Mouse (Mus musculus): ENCODE data around the gene Gm40193. TPM values are rescaled to one million over a fixed set of nuclear protein-coding genes. Genes with fewer than 3 reads are reported as not detected.

The Gm40193 gene
- polyA plus RNA-seq, 1 experiment from 2014 or later: not detected

DNA sequence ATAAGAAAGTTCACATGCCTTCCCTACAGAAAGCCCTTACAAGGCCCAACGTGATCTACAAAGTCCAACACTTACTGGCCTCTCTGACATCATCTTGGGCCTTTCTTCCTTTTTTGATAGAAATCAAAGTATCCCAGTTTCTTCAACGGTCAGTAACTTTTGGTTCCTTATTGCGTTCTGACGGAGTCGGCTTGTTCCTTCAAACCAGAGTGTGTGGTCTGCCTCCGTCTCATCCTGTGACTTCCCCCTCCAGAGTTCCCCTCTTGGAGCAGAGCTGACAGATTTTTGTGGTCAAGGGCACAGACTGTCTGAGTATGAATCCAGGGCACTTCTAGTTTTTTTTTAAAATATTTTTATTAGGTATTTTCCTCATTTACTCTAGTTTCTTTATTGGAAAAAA is 43.1 kb downstream of the Gm40193 start:
- ATAC-seq (replicated peaks): no peak
- no peak overlapping the region for H3K4me3 ChIP-seq
- no peak overlapping the region for H3K4me2 ChIP-seq
- H3K27me3 ChIP-seq (replicated peaks): no peaks in the 10 kb centered on the region
- 84% methylated on average over 6 of the region's 6 CpGs for WGBS
- H3K4me1 ChIP-seq: no peaks in the 10 kb centered on the region
- no peaks in the 10 kb centered on the region for H3K36me3 ChIP-seq (replicated peaks)
- no peak overlapping the region for H3K9ac ChIP-seq
- no peak overlapping the region for H3K27ac ChIP-seq
- no peaks in the 10 kb centered on the region for H3K9me3 ChIP-seq

DNA sequence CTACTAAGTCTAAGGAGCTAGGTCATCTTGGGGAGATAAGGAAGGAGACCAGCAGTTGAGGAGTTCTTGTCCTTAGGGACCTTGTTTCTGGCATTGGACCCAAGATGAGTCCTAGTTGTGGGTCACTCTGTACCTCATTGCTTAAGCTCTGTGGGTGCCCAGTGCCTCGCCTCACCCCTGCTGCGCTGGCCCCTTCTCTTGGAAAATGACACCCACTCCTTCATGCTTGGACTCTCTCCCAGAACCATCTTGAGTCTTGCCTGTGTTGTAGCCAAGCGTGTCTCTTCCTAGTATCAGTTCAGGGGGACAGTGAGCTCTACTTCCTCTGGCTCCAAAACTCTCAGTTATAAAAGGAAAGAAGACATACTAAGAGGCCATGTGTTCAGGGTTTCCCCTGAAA is 43.6 kb downstream of the Gm40193 start:
- H3K27ac ChIP-seq: no peak overlapping the region
- no peak overlapping the region for H3K4me3 ChIP-seq
- ATAC-seq (replicated peaks): no peak
- H3K9me3 ChIP-seq: no peaks in the 10 kb centered on the region
- H3K9ac ChIP-seq: no peak overlapping the region
- 90% methylated on average over 3 of the region's 3 CpGs for WGBS
- no peak overlapping the region for H3K4me2 ChIP-seq
- no peaks in the 10 kb centered on the region for H3K27me3 ChIP-seq (replicated peaks)
- no peaks in the 10 kb centered on the region for H3K4me1 ChIP-seq
- H3K36me3 ChIP-seq (replicated peaks): no peaks in the 10 kb centered on the region

DNA sequence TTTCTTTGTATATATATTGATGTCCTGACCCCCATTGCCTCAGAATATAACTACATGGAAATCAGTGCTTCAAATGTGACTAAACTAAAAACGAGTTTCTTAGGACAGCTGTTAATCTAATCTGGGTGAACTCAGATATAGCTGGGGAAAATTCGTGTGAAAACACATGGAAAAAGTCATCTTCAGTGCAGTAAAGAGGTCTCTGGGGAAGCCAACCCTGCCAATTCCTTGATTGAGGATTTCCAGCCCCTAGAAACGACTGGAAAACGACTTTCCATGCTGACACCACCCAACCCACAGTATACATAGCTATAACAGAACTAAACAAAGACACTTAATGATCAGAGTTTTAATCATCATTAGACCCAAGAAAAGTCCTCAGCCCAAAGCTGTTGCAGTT is 44.9 kb downstream of the Gm40193 start:
- H3K4me1 ChIP-seq: no peaks in the 10 kb centered on the region
- ATAC-seq (replicated peaks): no peak
- H3K4me3 ChIP-seq: no peak overlapping the region
- 53% methylated on average over 4 of the region's 4 CpGs for WGBS
- H3K36me3 ChIP-seq (replicated peaks): no peaks in the 10 kb centered on the region
- H3K4me2 ChIP-seq: no peak overlapping the region
- H3K9me3 ChIP-seq: no peaks in the 10 kb centered on the region
- no peak overlapping the region for H3K9ac ChIP-seq
- H3K27ac ChIP-seq: no peak overlapping the region
- H3K27me3 ChIP-seq (replicated peaks): no peaks in the 10 kb centered on the region

DNA sequence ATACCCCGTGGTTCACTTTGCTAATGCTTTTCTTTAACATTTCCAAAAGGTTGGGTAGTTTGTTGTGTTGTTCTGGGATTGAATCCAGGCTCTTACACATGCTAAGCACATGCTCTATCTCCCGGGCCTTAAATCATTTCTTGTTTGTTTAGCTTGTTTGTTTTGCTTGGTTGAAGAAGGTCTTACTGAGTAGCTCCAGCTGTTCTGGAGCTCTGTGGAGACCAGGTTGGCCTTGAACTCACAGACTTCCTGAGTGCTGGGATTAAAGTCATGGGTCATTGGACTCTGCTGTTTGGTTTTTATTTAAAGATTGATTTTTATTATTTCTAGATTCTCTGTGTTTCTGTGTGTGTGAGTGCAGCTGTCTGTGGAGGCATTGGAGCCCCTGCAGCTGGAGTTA is 47.2 kb downstream of the Gm40193 start:
- Histone ChIP-seq H3K9ac (no peak overlapping the region), H3K27me3 (replicated peaks) (no peaks in the 10 kb centered on the region), H3K4me3 (no peak overlapping the region), H3K9me3 (no peaks in the 10 kb centered on the region), H3K27ac (no peak overlapping the region), H3K4me1 (no peaks in the 10 kb centered on the region), H3K36me3 (replicated peaks) (no peaks in the 10 kb centered on the region), H3K4me2 (no peak overlapping the region)
- ATAC-seq (replicated peaks): no peak
- WGBS: 49% methylated on average over 2 of the region's 2 CpGs

Other genes starting within 250 kb of the Gm40193 start
- 0.22 TPM in 1 of 2 replicates, not detected in the other for gene Alox12e, start 210.3 kb downstream of the Gm40193 start, polyA plus RNA-seq (2015; fragmentation: Nextera tagmentation; extraction: Ambion mirVana)
- 0.06 TPM in 1 of 2 replicates, not detected in the other for gene Alox15, start 180.9 kb downstream of the Gm40193 start, polyA plus RNA-seq (2015; fragmentation: Nextera tagmentation; extraction: Ambion mirVana)
- 32.6 and 33.8 TPM in 2 replicates for gene Pelp1, start 122.9 kb downstream of the Gm40193 start, polyA plus RNA-seq (2015; fragmentation: Nextera tagmentation; extraction: Ambion mirVana)
- gene Arrb2, start 100.3 kb downstream of the Gm40193 start, polyA plus RNA-seq (2015; fragmentation: Nextera tagmentation; extraction: Ambion mirVana): 53.6 and 53.8 TPM in 2 replicates
- gene Med11, start 81.0 kb downstream of the Gm40193 start, polyA plus RNA-seq (2015; fragmentation: Nextera tagmentation; extraction: Ambion mirVana): 46.2 and 49.5 TPM in 2 replicates
- gene Zmynd15, start 73.5 kb downstream of the Gm40193 start, polyA plus RNA-seq (2015; fragmentation: Nextera tagmentation; extraction: Ambion mirVana): 0.61 and 0.62 TPM in 2 replicates
- gene Cxcl16, start 73.0 kb downstream of the Gm40193 start, polyA plus RNA-seq (2015; fragmentation: Nextera tagmentation; extraction: Ambion mirVana): 2.5 and 2.9 TPM in 2 replicates
- 3.8 and 4.0 TPM in 2 replicates for gene Tm4sf5, start 27.7 kb downstream of the Gm40193 start, polyA plus RNA-seq (2015; fragmentation: Nextera tagmentation; extraction: Ambion mirVana)
- gene Vmo1, start 18.3 kb downstream of the Gm40193 start, polyA plus RNA-seq (2015; fragmentation: Nextera tagmentation; extraction: Ambion mirVana): 0.46 TPM in 1 of 2 replicates, not detected in the other
- 0.14 and 0.27 TPM in 2 replicates for gene Gltpd2, start 13.7 kb downstream of the Gm40193 start, polyA plus RNA-seq (2015; fragmentation: Nextera tagmentation; extraction: Ambion mirVana)
- 777 and 795 TPM in 2 replicates for gene Psmb6, start 7.6 kb downstream of the Gm40193 start, polyA plus RNA-seq (2015; fragmentation: Nextera tagmentation; extraction: Ambion mirVana)
- 13.8 and 14.8 TPM in 2 replicates for gene Pld2, start 7.1 kb upstream of the Gm40193 start, polyA plus RNA-seq (2015; fragmentation: Nextera tagmentation; extraction: Ambion mirVana)
- gene Mink1, start 29.9 kb upstream of the Gm40193 start, polyA plus RNA-seq (2015; fragmentation: Nextera tagmentation; extraction: Ambion mirVana): 17.9 and 18.7 TPM in 2 replicates
- not detected in 2 replicates for gene 4930544D05Rik, start 82.9 kb upstream of the Gm40193 start, polyA plus RNA-seq (2015; fragmentation: Nextera tagmentation; extraction: Ambion mirVana)
- gene Chrne, start 86.3 kb upstream of the Gm40193 start, polyA plus RNA-seq (2015; fragmentation: Nextera tagmentation; extraction: Ambion mirVana): not detected in 2 replicates
- gene Gp1ba, start 106.2 kb upstream of the Gm40193 start, polyA plus RNA-seq (2015; fragmentation: Nextera tagmentation; extraction: Ambion mirVana): 0.11 and 0.14 TPM in 2 replicates
- 114 and 122 TPM in 2 replicates for gene Rnf167, start 114.3 kb upstream of the Gm40193 start, polyA plus RNA-seq (2015; fragmentation: Nextera tagmentation; extraction: Ambion mirVana)
- gene Slc25a11, start 114.5 kb upstream of the Gm40193 start, polyA plus RNA-seq (2015; fragmentation: Nextera tagmentation; extraction: Ambion mirVana): 180 and 181 TPM in 2 replicates
- gene Pfn1, start 121.7 kb upstream of the Gm40193 start, polyA plus RNA-seq (2015; fragmentation: Nextera tagmentation; extraction: Ambion mirVana): 659 and 665 TPM in 2 replicates
- gene Eno3, start 124.3 kb upstream of the Gm40193 start, polyA plus RNA-seq (2015; fragmentation: Nextera tagmentation; extraction: Ambion mirVana): 8.0 and 8.3 TPM in 2 replicates
- 171 and 173 TPM in 2 replicates for gene Spag7, start 136.5 kb upstream of the Gm40193 start, polyA plus RNA-seq (2015; fragmentation: Nextera tagmentation; extraction: Ambion mirVana)
- gene Camta2, start 155.2 kb upstream of the Gm40193 start, polyA plus RNA-seq (2015; fragmentation: Nextera tagmentation; extraction: Ambion mirVana): 23.5 and 25.0 TPM in 2 replicates
- 1.0 and 1.7 TPM in 2 replicates for gene Inca1, start 167.2 kb upstream of the Gm40193 start, polyA plus RNA-seq (2015; fragmentation: Nextera tagmentation; extraction: Ambion mirVana)
- gene Kif1c, start 167.6 kb upstream of the Gm40193 start, polyA plus RNA-seq (2015; fragmentation: Nextera tagmentation; extraction: Ambion mirVana): 1.9 TPM in 2 replicates
- gene Zfp3, start 231.3 kb upstream of the Gm40193 start, polyA plus RNA-seq (2015; fragmentation: Nextera tagmentation; extraction: Ambion mirVana): 16.7 and 16.8 TPM in 2 replicates

All from midbrain, embryonic 15.5 days (tissue).